Mouse (Mus musculus) limb, embryonic 15.5 days (tissue): ENCODE results near the gene Prpf19. TPM values are rescaled to one million over a fixed set of nuclear protein-coding genes. Genes with fewer than 3 reads are reported as not detected.

Experiments
- ATAC-seq: fragments of 200-750 bp; cut with Nextera tagmentation; 2 replicates; pipeline ENCODE4 v1.8.0; 2017; ENCODE audit warnings: low read depth, moderate TSS enrichment; ENCODE audit not compliant: insufficient number of reproducible peaks, low FRiP score, low TSS enrichment
- H3K27ac ChIP-seq: fragments of 300-500 bp; sonication (generic); 2 replicates; pipeline ENCODE4 v1.5.1; 2015; ENCODE audit warnings: moderate library complexity, mild to moderate bottlenecking, inconsistent platforms
- H3K27me3 ChIP-seq: fragments of 300-500 bp; sonication (generic); 2 replicates; pipeline ENCODE4 v1.6.1; 2015; ENCODE audit warnings: inconsistent platforms
- H3K36me3 ChIP-seq: fragments of 300-500 bp; sonication (generic); 2 replicates; pipeline ENCODE4 v1.6.1; 2015; ENCODE audit warnings: inconsistent platforms
- H3K4me1 ChIP-seq: fragments of 300-500 bp; sonication (generic); 2 replicates; pipeline ENCODE4 v1.6.1; 2015; ENCODE audit warnings: inconsistent platforms
- H3K4me2 ChIP-seq: fragments of 300-500 bp; sonication (generic); 2 replicates; pipeline ENCODE4 v1.6.1; 2015; ENCODE audit warnings: mild to moderate bottlenecking, inconsistent platforms
- H3K4me3 ChIP-seq: fragments of 300-500 bp; sonication (generic); 2 replicates; pipeline ENCODE4 v1.5.1; 2015; ENCODE audit warnings: mild to moderate bottlenecking, inconsistent platforms
- H3K9ac ChIP-seq: fragments of 300-500 bp; sonication (generic); 2 replicates; pipeline ENCODE4 v1.6.1; 2015; ENCODE audit warnings: inconsistent platforms
- H3K9me3 ChIP-seq: fragments of 300-500 bp; sonication (generic); 2 replicates; pipeline ENCODE4 v1.6.1; 2016; ENCODE audit warnings: inconsistent platforms
- WGBS: fragments of 180-500 bp; shearing (Covaris S2); methylation state at CpG from one replicate; pipeline ENCODE4 v1.1.7; 2015; 5-methylcytosine and 5-hydroxymethylcytosine counted together
- polyA plus RNA-seq: library from polyadenylated mRNA; unstranded; fragments of >200 nt; fragmentation: Nextera tagmentation; extraction: Ambion mirVana; gene quantifications from 2 replicates; pipeline ENCODE4 v1.2.1, GENCODE M21; 2015

Prpf19 gene
- polyA plus RNA-seq, 1 experiment from 2014 or later: 40.6 TPM

- Histone ChIP-seq H3K9me3 (no peaks in the 10 kb centered on the region), H3K9ac (no peak within 1 kb of the TSS), H3K36me3 (no peaks in the 10 kb centered on the region), H3K4me1 (no peaks in the 10 kb centered on the region), H3K27me3 (no peaks in the 10 kb centered on the region), H3K27ac (no peak within 1 kb of the TSS), H3K4me2 (no peak within 1 kb of the TSS), H3K4me3 (no peak within 1 kb of the TSS)
- WGBS: 48% methylated on average over 2 of the region's 2 CpGs
- ATAC-seq: no peak
Observed at GRCm38 (mm10) chr19:10920532-10920931, 25.5 kb downstream of the Prpf19 start, which contains the start of gene Zp1. Gene Zp1, minus strand, starts transcription at chr19:10920632.

DNA sequence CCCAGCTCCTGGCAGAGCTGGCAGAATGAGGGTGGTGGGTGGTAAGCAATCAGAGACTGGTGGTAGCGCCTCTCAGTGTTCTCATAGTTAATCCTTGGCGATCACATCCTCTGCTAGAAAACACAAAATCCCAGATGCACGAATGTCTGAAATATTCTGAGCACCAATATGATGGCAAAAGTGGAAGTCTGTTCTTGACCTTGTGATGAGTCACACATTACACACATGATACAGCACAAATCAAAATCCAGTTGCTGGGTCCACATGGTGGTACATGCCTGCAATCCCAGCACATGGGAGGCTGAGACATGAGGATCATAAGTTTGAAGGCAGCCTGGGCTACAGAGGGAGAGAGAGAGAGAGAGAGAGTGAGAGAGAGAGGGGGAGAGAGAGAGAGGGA lies 26.0 kb downstream of the Prpf19 start:
- 80% methylated on average over 3 of the region's 3 CpGs for WGBS
- H3K9ac ChIP-seq: no peak overlapping the region
- H3K27ac ChIP-seq: no peak overlapping the region
- no peaks in the 10 kb centered on the region for H3K36me3 ChIP-seq
- no peak overlapping the region for H3K4me3 ChIP-seq
- no peak for ATAC-seq
- no peaks in the 10 kb centered on the region for H3K27me3 ChIP-seq
- H3K4me2 ChIP-seq: no peak overlapping the region
- no peaks in the 10 kb centered on the region for H3K9me3 ChIP-seq
- H3K4me1 ChIP-seq: no peaks in the 10 kb centered on the region

DNA sequence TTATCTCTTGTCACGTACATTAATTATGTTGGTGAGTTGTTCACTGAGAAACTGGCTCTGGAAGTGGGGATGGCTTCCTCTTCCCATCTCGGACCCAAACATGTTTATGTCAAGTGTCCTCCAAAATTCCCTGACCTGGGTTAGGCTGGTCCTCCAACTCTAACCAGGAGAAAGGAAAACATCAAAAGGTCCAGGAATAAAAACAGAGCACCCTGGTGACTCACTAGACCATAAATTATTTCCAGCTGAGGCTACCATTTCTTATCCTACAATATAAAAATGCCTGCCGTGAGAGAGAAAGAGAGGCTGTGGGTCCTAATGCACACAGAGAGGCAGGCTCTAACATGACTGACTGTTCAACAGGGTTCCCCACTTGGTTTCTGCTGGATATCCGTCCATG lies 29.2 kb downstream of the Prpf19 start:
- Histone ChIP-seq H3K4me1 (no peaks in the 10 kb centered on the region), H3K36me3 (no peaks in the 10 kb centered on the region), H3K27me3 (no peaks in the 10 kb centered on the region), H3K9ac (no peak overlapping the region), H3K27ac (no peak overlapping the region), H3K9me3 (no peaks in the 10 kb centered on the region), H3K4me2 (no peak overlapping the region), H3K4me3 (no peak overlapping the region)
- no peak for ATAC-seq
- 40% methylated on average over 4 of the region's 4 CpGs for WGBS

- H3K4me2 ChIP-seq: no peak overlapping the region
- peak overlapping the region; percentile 59; the same call in 1 of the 2 replicates for H3K27ac ChIP-seq
- no peaks in the 10 kb centered on the region for H3K36me3 ChIP-seq
- no peaks in the 10 kb centered on the region for H3K9me3 ChIP-seq
- WGBS: 28% methylated on average over 6 of the region's 6 CpGs
- H3K4me1 ChIP-seq: no peaks in the 10 kb centered on the region
- H3K27me3 ChIP-seq: no peaks in the 10 kb centered on the region
- no peak overlapping the region for H3K9ac ChIP-seq
- H3K4me3 ChIP-seq: no peak overlapping the region
- ATAC-seq: 0 out of 2 replicates have a peak, but pooled peaks have one; percentile 44
Observed at GRCm38 (mm10) chr19:10926123-10926621, 31.1 kb downstream of the Prpf19 start.

DNA sequence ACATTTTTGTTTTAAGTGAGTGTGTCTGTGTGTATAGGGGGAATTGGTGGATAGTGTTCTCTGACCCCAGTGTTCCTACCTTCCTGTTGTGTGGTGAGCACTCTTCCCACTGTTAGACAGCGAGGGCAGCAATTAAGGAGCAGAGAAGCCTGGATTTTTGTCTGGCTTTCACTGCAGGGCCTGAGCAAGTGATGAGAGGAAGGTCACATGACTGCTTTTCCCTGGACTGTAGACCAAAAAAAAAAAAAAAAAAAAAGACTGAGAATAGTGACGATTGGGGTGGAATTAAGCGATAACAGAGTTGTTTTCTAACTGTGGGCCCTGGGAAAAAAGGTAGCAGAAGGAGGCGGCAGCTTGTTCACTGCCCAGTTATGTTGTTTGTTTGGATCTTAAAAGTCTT lies 31.6 kb downstream of the Prpf19 start:
- peak overlapping the region; percentile 14; the same call in 1 of the 2 replicates for H3K27ac ChIP-seq
- WGBS: 41% methylated on average over 4 of the region's 4 CpGs

GRCm38 (mm10) chr19:10930641-10931040 lies 35.6 kb downstream of the Prpf19 start:
- WGBS: 75% methylated on average over 2 of the region's 2 CpGs
- no peak overlapping the region for H3K4me2 ChIP-seq
- no peak overlapping the region for H3K27ac ChIP-seq
- no peak for ATAC-seq
- no peaks in the 10 kb centered on the region for H3K27me3 ChIP-seq
- H3K4me3 ChIP-seq: no peak overlapping the region
- H3K36me3 ChIP-seq: no peaks in the 10 kb centered on the region
- H3K4me1 ChIP-seq: no peaks in the 10 kb centered on the region
- no peak overlapping the region for H3K9ac ChIP-seq
- H3K9me3 ChIP-seq: no peaks in the 10 kb centered on the region

More for the DNA sequence above, 31.6 kb downstream of the Prpf19 start:
- no peak for ATAC-seq
- H3K4me1 ChIP-seq: no peaks in the 10 kb centered on the region
- no peak overlapping the region for H3K9ac ChIP-seq
- H3K27me3 ChIP-seq: no peaks in the 10 kb centered on the region
- no peaks in the 10 kb centered on the region for H3K36me3 ChIP-seq
- H3K9me3 ChIP-seq: no peaks in the 10 kb centered on the region
- H3K4me2 ChIP-seq: no peak overlapping the region
- no peak overlapping the region for H3K4me3 ChIP-seq

GRCm38 (mm10) chr19:10935029-10935428 lies 40.0 kb downstream of the Prpf19 start:
- Histone ChIP-seq H3K27me3 (no peaks in the 10 kb centered on the region), H3K9me3 (no peaks in the 10 kb centered on the region), H3K4me3 (no peak overlapping the region), H3K27ac (no peak overlapping the region), H3K4me1 (peaks cover 2% of the 10 kb centered on the region), H3K4me2 (no peak overlapping the region), H3K9ac (no peak overlapping the region), H3K36me3 (no peaks in the 10 kb centered on the region)
- ATAC-seq: no peak
- 54% methylated on average over 5 of the region's 5 CpGs for WGBS

DNA sequence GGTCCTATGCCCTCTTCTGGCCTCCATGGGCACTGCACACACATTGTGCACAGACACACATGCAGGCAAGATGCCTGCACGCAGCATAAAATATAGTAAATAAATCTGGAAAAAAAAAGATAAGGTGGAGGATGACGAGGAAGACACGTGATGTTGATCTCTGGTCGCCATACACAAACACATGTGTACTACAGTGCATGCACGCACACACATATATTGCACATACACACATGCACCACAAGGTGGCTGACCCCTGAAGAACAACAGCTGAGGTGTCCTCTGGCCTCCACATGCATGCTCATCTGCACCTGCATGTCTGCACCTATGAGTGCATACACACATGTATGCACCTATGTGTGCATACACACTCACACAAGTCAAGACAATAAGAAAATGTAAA lies 41.0 kb downstream of the Prpf19 start:
- H3K36me3 ChIP-seq: no peaks in the 10 kb centered on the region
- 87% methylated on average over 5 of the region's 5 CpGs for WGBS
- no peak overlapping the region for H3K27ac ChIP-seq
- no peaks in the 10 kb centered on the region for H3K9me3 ChIP-seq
- peaks cover 12% of the 10 kb centered on the region for H3K4me1 ChIP-seq
- no peaks in the 10 kb centered on the region for H3K27me3 ChIP-seq
- no peak overlapping the region for H3K4me2 ChIP-seq
- H3K9ac ChIP-seq: no peak overlapping the region
- no peak overlapping the region for H3K4me3 ChIP-seq
- no peak for ATAC-seq

DNA sequence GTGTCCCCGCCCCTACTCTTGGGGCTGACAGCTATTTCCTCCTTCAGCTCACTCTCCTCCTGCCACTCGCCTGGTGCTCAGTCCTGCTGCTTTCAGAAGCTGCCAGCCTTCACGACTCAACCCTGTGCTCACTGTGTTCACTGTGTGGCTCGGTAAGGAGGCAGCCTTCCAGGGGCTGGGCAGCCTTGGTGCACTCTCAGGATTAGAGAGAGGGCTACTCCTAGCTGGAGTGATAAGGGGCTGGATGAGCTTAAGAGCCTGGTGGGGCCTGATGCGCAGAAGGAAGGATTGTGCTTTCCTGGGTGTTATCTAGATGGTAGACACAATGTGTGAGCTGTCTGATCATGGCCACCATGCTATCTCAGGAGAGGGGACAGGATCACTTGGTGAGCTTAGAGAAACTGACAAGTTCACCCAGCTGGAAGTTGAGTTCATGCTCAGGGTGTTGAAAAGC lies 42.1 kb downstream of the Prpf19 start, which contains the start of gene Ptgdr2:
Gene Ptgdr2, plus strand, starts transcription at position 51 of the 454 bp plus-strand sequence.
- WGBS: 43% methylated on average over 5 of the region's 5 CpGs
- H3K9ac ChIP-seq: no peak within 1 kb of the TSS
- no peak within 1 kb of the TSS for H3K4me2 ChIP-seq
- H3K9me3 ChIP-seq: no peaks in the 10 kb centered on the region
- H3K27me3 ChIP-seq: no peaks in the 10 kb centered on the region
- H3K36me3 ChIP-seq: peaks cover 6% of the 10 kb centered on the region
- peaks cover 18% of the 10 kb centered on the region for H3K4me1 ChIP-seq
- H3K4me3 ChIP-seq: no peak within 1 kb of the TSS
- ATAC-seq: no peak
- H3K27ac ChIP-seq: no peak within 1 kb of the TSS

- H3K27ac ChIP-seq: no peak overlapping the region
- H3K9me3 ChIP-seq: no peaks in the 10 kb centered on the region
- no peak overlapping the region for H3K4me3 ChIP-seq
- peaks cover 22% of the 10 kb centered on the region for H3K36me3 ChIP-seq
- no peak overlapping the region for H3K9ac ChIP-seq
- WGBS: 35% methylated on average over 3 of the region's 3 CpGs
- H3K27me3 ChIP-seq: no peaks in the 10 kb centered on the region
- no peak overlapping the region for H3K4me2 ChIP-seq
- ATAC-seq: no peak
- peaks cover 18% of the 10 kb centered on the region for H3K4me1 ChIP-seq
Observed at GRCm38 (mm10) chr19:10938771-10939170, 43.7 kb downstream of the Prpf19 start.

DNA sequence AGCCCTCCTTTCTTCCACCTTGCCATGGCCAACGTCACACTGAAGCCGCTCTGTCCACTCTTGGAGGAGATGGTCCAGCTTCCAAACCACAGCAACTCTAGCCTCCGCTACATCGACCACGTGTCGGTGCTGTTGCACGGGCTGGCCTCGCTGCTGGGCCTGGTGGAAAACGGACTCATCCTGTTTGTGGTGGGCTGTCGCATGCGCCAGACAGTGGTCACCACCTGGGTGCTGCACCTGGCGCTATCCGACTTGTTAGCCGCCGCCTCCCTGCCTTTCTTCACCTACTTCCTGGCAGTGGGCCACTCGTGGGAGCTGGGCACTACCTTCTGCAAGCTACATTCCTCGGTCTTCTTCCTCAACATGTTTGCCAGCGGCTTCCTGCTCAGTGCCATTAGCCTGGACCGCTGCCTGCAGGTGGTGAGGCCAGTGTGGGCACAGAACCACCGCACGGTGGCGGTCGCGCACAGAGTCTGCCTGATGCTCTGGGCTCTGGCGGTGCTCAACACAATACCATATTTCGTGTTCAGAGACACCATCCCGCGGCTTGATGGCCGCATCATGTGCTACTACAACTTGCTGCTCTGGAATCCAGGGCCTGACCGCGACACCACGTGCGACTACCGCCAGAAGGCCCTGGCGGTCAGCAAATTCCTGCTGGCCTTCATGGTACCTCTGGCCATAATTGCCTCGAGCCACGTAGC lies 45.2 kb downstream of the Prpf19 start:
- peaks cover 37% of the 10 kb centered on the region for H3K36me3 ChIP-seq
- no peaks in the 10 kb centered on the region for H3K27me3 ChIP-seq
- peak overlapping the region; percentile 41 for H3K4me3 ChIP-seq
- WGBS: 18% methylated on average over 37 of the region's 37 CpGs
- peak overlapping the region; percentile 92 for H3K4me2 ChIP-seq
- H3K4me1 ChIP-seq: peaks cover 18% of the 10 kb centered on the region
- H3K9me3 ChIP-seq: no peaks in the 10 kb centered on the region
- peak; percentile 67; the same call in 1 of the 2 replicates for ATAC-seq
- H3K9ac ChIP-seq: peak overlapping the region; percentile 44
- H3K27ac ChIP-seq: 0 out of 2 replicates have a peak overlapping the region, but pooled peaks have one; percentile 3

DNA sequence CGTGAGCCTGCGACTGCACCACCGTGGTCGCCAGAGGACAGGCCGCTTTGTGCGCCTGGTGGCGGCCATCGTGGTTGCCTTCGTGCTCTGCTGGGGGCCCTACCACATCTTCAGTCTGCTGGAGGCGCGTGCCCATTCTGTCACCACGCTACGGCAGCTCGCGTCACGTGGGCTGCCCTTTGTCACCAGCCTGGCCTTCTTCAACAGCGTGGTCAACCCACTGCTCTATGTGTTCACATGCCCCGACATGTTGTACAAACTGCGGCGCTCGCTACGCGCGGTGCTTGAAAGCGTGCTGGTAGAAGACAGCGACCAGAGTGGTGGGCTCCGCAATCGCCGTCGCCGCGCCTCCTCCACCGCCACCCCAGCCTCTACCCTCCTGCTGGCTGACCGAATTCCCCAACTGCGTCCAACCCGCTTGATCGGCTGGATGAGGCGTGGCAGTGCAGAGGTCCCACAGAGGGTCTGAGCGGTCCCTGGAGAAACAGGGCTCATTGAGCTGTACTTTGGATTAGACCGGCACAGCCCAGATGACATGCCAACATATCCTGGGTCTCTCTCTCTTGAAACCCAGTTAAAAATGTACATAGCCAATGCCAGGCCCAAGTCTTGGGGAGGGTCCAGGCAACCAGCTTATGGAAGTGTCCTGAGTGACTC lies 45.9 kb downstream of the Prpf19 start:
- Histone ChIP-seq H3K4me1 (peaks cover 18% of the 10 kb centered on the region), H3K27me3 (no peaks in the 10 kb centered on the region), H3K9me3 (no peaks in the 10 kb centered on the region), H3K36me3 (peaks cover 41% of the 10 kb centered on the region), H3K9ac (peak overlapping the region; percentile 44), H3K27ac (0 out of 2 replicates have a peak overlapping the region, but pooled peaks have one; percentile 3), H3K4me3 (peak overlapping the region; percentile 41), H3K4me2 (peak overlapping the region; percentile 92)
- ATAC-seq: no peak; the same call in 1 of the 2 replicates
- 2% methylated on average over 40 of the region's 40 CpGs for WGBS
